Mouse (Mus musculus) bone marrow, adult 2 months (tissue): ENCODE results near the gene Cacna1d.

ENCODE experiments used
- CTCF ChIP-seq: fragments of 200-500 bp; IDR thresholded peaks from 2 replicates; pipeline ENCODE4 v1.5.1; 2011; ENCODE audit warnings: low read length, control low read depth; ENCODE audit not compliant: control insufficient read depth, insufficient read depth
- POLR2A ChIP-seq: fragments of 200-500 bp; IDR thresholded peaks from 2 replicates; pipeline ENCODE4 v1.6.1; 2011; ENCODE audit warnings: low read depth, mild to moderate bottlenecking, control low read depth, low read length, borderline replicate concordance; ENCODE audit not compliant: control insufficient read depth

DNA sequence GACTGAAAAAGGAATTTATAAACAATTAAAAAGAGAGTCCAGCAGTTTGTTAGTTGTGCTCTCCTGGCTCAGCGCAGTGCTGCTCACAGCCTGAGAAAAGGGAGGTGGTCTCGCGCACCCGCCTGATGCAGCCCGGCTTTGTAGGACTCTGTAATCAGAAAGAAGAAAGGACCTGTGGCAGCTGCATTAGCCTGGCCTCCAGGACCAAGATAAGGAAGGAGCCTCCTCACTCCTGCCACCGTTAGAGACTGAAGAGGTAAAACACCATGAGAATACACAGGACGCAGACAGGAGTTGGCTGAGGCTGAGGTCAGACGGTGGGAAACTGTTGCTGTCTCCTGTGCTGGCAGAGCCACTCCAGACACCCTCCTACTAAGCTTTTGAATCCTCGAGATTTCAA lies at the start of gene Cacna1d:
- TF ChIP-seq POLR2A, result no peak
- TF ChIP-seq CTCF, result no peak
